Mouse (Mus musculus) myocyte (in vitro differentiated cells): Measurements from ENCODE around the gene Ltb4r1.

Source experiments
- MYOD1 ChIP-seq, 3 experiments: IDR thresholded peaks; one replicate each; pipeline ENCODE4 v1.6.1; 2011; ENCODE audit warnings: control low read depth in 2 of 3, low read depth in 2 of 3, mild to moderate bottlenecking in 2 of 3, moderate library complexity in 1 of 3; ENCODE audit not compliant: insufficient read length in 2 of 3, control insufficient read depth in 1 of 3
- POLR2A ChIP-seq: IDR thresholded peaks from one replicate; pipeline ENCODE4 v1.6.1; 2011; ENCODE audit warnings: low read depth, mild to moderate bottlenecking, control low read depth, moderate library complexity; ENCODE audit not compliant: insufficient read length
- POLR2AphosphoS2 ChIP-seq: IDR thresholded peaks from one replicate; pipeline ENCODE4 v1.6.1; 2011; ENCODE audit warnings: low read depth, control low read depth; ENCODE audit not compliant: insufficient read length
- USF1 ChIP-seq: IDR thresholded peaks from one replicate; pipeline ENCODE4 v1.6.1; 2011; ENCODE audit warnings: low read depth, mild to moderate bottlenecking, control low read depth, moderate library complexity

- no peak for TF ChIP-seq POLR2A
- TF ChIP-seq POLR2AphosphoS2 = no peak
- no peak for TF ChIP-seq USF1
- TF ChIP-seq MYOD1 (IDR thresholded peaks at IDR 0.05; ENCODE audit: control insufficient read depth in 1 of 3, insufficient read length in 2 of 3, low read depth in 2 of 3) = no peak
These were observed 15.5 kb downstream of the Ltb4r1 start for GRCm38 (mm10) chr14:55781310-55781709.
